Mouse (Mus musculus) forebrain, embryonic 10.5 days (tissue): ENCODE measurements around the gene Pi4kb. TPM values are rescaled to one million over a fixed set of nuclear protein-coding genes. Genes with fewer than 3 reads are reported as not detected.
"Not testable (repeated sequence)": the region's sequence is repeated elsewhere in the genome, so short reads cannot be mapped to it uniquely, and the experiment has no call there.

Source experiments
- DNase-seq: peaks from one replicate; pipeline ENCODE4 v3.0.0-alpha.2; 2017; ENCODE audit warnings: low spot score; ENCODE audit errors: extremely low spot score
- H3K27ac ChIP-seq: fragments of 300-500 bp; sonication (generic); 2 replicates; pipeline ENCODE4 v1.5.1; 2016; ENCODE audit warnings: mild to moderate bottlenecking
- H3K27me3 ChIP-seq: fragments of 300-500 bp; sonication (generic); 2 replicates; pipeline ENCODE4 v1.6.1; 2016; ENCODE audit warnings: mild to moderate bottlenecking; ENCODE audit not compliant: poor library complexity, severe bottlenecking
- H3K36me3 ChIP-seq: fragments of 300-500 bp; sonication (generic); replicated peaks from 2 replicates; pipeline ENCODE4 v1.6.1; 2016; ENCODE audit warnings: mild to moderate bottlenecking, moderate library complexity
- H3K4me1 ChIP-seq: fragments of 300-500 bp; sonication (generic); 2 replicates; pipeline ENCODE4 v1.6.1; 2016
- H3K4me3 ChIP-seq: fragments of 300-500 bp; sonication (generic); 2 replicates; pipeline ENCODE4 v1.5.1; 2016; ENCODE audit warnings: mild to moderate bottlenecking, moderate library complexity
- H3K9me3 ChIP-seq: fragments of 300-500 bp; sonication (generic); 2 replicates; pipeline ENCODE4 v1.6.1; 2016; ENCODE audit warnings: mild to moderate bottlenecking, moderate library complexity
- WGBS: fragments of 180-500 bp; shearing (Covaris S2); methylation state at CpG from one replicate; pipeline ENCODE4 v1.1.7; 2016; 5-methylcytosine and 5-hydroxymethylcytosine counted together
- polyA plus RNA-seq: library from polyadenylated mRNA; unstranded; fragments of >200 nt; fragmentation: Nextera tagmentation; extraction: Ambion mirVana; gene quantifications from 2 replicates; pipeline ENCODE4 v1.2.1, GENCODE M21; 2016

The Pi4kb gene
- polyA plus RNA-seq, 1 experiment from 2014 or later: 20.1 TPM

GRCm38 (mm10) chr3:95028603-95029002 lies 54.1 kb downstream of the Pi4kb start:
- H3K27me3 ChIP-seq: no peaks in the 10 kb centered on the region
- peaks cover 30% of the 10 kb centered on the region for H3K4me1 ChIP-seq
- H3K27ac ChIP-seq: no peak overlapping the region
- no peaks in the 10 kb centered on the region for H3K9me3 ChIP-seq
- no peak for DNase-seq
- peaks cover 45% of the 10 kb centered on the region for H3K36me3 ChIP-seq
- WGBS: 88% methylated on average over 3 of the region's 3 CpGs
- no peak overlapping the region for H3K4me3 ChIP-seq

- peaks cover 53% of the 10 kb centered on the region for H3K36me3 ChIP-seq
Measured at GRCm38 (mm10) chr3:95029291-95029827, 54.8 kb downstream of the Pi4kb start.

GRCm38 (mm10) chr3:95029953-95030352 lies 55.4 kb downstream of the Pi4kb start:
- peaks cover 59% of the 10 kb centered on the region for H3K36me3 ChIP-seq
- peaks cover 22% of the 10 kb centered on the region for H3K4me1 ChIP-seq
- WGBS: 77% methylated on average over 3 of the region's 3 CpGs
- DNase-seq: no peak
- H3K9me3 ChIP-seq: no peaks in the 10 kb centered on the region
- no peaks in the 10 kb centered on the region for H3K27me3 ChIP-seq
- H3K27ac ChIP-seq: no peak overlapping the region
- H3K4me3 ChIP-seq: no peak overlapping the region

More at GRCm38 (mm10) chr3:95029291-95029827, 54.8 kb downstream of the Pi4kb start:
- H3K4me1 ChIP-seq: peaks cover 28% of the 10 kb centered on the region
- 76% methylated on average over 3 of the region's 3 CpGs for WGBS
- not testable (repeated sequence) for H3K9me3 ChIP-seq, DNase-seq, H3K27ac ChIP-seq, H3K27me3 ChIP-seq, H3K4me3 ChIP-seq

- H3K4me3 ChIP-seq: peak overlapping the region; percentile 92
- H3K9me3 ChIP-seq: no peaks in the 10 kb centered on the region
- no peaks in the 10 kb centered on the region for H3K27me3 ChIP-seq
- no peak for DNase-seq
- 21% methylated on average over 3 of the region's 3 CpGs for whole genome bisulfite sequencing
- H3K4me1 ChIP-seq: peaks cover 16% of the 10 kb centered on the region
- peak overlapping the region; percentile 92 for H3K27ac ChIP-seq
- H3K36me3 ChIP-seq: peaks cover 38% of the 10 kb centered on the region
Measured at GRCm38 (mm10) chr3:95041625-95042024, 67.1 kb downstream of the Pi4kb start.

- no peaks in the 10 kb centered on the region for H3K9me3 ChIP-seq
- H3K27me3 ChIP-seq: no peaks in the 10 kb centered on the region
- peak within 1 kb of the TSS; percentile 92 for H3K27ac ChIP-seq
- WGBS: under 1% methylated on average over 36 of the region's 36 CpGs
- H3K4me3 ChIP-seq: peak within 1 kb of the TSS; percentile 92
- peak; percentile 99 for DNase-seq
- H3K4me1 ChIP-seq: peaks cover 16% of the 10 kb centered on the region
- H3K36me3 ChIP-seq: peaks cover 31% of the 10 kb centered on the region
Measured at GRCm38 (mm10) chr3:95042166-95042837, 67.8 kb downstream of the Pi4kb start, which contains the start of gene Psmd4. Gene Psmd4 (minus strand): TSS chr3:95042614.

DNA sequence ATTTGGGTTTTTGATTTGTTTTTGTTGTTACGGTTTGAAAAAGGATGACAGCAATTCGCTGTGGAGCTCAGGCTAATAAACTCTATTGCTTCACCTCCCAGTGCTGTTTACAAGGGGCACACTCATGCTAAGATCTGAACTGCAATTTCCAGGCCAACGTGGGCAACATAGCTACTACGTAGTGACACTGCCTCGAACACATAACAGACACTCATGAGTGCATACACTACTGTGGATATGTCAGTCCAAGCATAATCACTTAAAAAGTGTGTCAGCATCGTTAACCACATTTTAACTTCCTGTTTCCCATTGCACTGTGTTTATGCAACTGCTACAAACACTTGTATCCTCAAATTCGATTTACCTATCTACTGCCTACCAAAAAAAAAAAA lies 68.3 kb downstream of the Pi4kb start:
- Histone ChIP-seq H3K36me3 (peaks cover 26% of the 10 kb centered on the region), H3K4me1 (peaks cover 16% of the 10 kb centered on the region), H3K9me3 (no peaks in the 10 kb centered on the region), H3K27me3 (no peaks in the 10 kb centered on the region), H3K27ac (peak overlapping the region; percentile 92), H3K4me3 (peak overlapping the region; percentile 92)
- 41% methylated on average over 7 of the region's 7 CpGs for WGBS
- DNase-seq: no peak

GRCm38 (mm10) chr3:95043251-95043650 lies 68.7 kb downstream of the Pi4kb start:
- Histone ChIP-seq H3K4me1 (peaks cover 16% of the 10 kb centered on the region), H3K36me3 (peaks cover 22% of the 10 kb centered on the region), H3K4me3 (no peak overlapping the region), H3K27ac (no peak overlapping the region), H3K9me3 (no peaks in the 10 kb centered on the region), H3K27me3 (no peaks in the 10 kb centered on the region)
- DNase-seq: no peak
- WGBS: 72% methylated on average over 6 of the region's 6 CpGs

DNA sequence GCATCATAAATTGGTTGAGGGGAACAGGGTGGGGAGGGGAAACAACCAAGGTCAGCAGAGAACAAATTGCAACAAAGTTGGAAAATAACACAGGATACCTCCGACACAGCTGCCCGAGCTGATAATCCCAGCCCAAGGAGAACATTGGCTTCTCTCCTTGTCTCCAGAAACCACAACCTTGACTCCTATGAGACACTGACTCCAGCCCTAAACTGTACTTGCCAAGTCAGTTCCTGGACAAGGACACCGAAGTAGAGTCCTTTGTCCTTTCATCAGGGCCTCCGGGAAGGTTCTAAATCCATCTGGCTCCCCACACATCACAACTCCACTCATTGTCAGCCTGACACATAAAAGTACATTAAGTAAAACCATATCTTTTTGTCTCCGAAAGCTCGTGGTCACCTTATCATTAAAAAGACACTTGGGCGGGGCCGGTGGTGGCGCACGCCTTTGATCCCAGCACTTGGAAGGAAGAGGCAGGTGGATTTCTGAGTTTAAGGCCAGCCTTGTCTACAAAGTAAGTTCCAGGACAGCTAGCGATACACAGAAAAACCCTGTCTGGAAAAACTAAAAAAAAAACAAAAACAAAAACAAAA lies 72.0 kb downstream of the Pi4kb start:
- H3K4me1 ChIP-seq: peaks cover 7% of the 10 kb centered on the region
- no peaks in the 10 kb centered on the region for H3K36me3 ChIP-seq
- 89% methylated on average over 11 of the region's 11 CpGs for WGBS
- H3K27me3 ChIP-seq: no peaks in the 10 kb centered on the region
- H3K27ac ChIP-seq: no peak overlapping the region
- no peak overlapping the region for H3K4me3 ChIP-seq
- no peaks in the 10 kb centered on the region for H3K9me3 ChIP-seq
- no peak for DNase-seq

DNA sequence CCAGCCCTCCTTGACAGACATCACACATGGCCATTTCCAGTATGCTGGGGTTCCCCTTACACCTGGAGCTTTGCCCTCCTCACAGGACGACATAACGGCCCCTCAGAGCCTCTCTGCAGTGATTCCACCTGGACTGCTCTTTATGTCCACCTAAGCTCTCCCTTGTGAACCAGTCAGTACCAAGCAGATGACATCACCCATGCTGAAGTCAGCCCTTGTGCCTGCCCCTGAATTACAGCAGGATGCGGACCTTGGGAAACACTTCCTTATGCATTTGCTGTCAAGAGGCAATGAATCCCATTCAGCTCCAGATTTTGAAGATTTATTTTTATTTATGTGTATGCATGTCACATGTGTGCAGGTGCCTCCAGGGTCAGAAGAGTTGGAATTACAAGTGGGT lies 73.4 kb downstream of the Pi4kb start:
- Histone ChIP-seq H3K4me1 (peaks cover under 1% of the 10 kb centered on the region), H3K4me3 (no peak overlapping the region), H3K36me3 (no peaks in the 10 kb centered on the region), H3K27ac (no peak overlapping the region), H3K9me3 (no peaks in the 10 kb centered on the region), H3K27me3 (no peaks in the 10 kb centered on the region)
- WGBS: 84% methylated on average over 3 of the region's 3 CpGs
- no peak for DNase-seq

DNA sequence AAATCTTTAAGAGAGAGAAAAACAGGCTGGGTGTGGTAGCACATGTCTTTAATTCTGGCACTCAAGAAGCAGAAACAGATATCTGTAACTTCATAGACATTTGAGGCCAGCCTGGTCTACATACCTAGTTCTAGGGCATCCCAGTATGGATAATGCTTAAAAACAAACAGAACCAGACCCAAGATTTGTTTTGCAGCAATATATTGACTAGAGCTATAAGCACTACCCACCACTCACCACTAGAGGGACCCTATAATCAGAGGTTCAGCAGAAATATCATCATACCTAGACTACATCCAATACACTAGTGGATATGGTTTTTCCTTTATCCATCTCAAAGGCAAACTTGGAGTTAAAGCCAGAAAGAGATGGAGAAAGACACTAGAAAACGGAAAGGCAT lies 78.4 kb downstream of the Pi4kb start:
- Histone ChIP-seq H3K4me1 (peaks cover 8% of the 10 kb centered on the region), H3K9me3 (no peaks in the 10 kb centered on the region), H3K27ac (no peak overlapping the region), H3K36me3 (peaks cover 13% of the 10 kb centered on the region), H3K27me3 (no peaks in the 10 kb centered on the region), H3K4me3 (no peak overlapping the region)
- no peak for DNase-seq
- WGBS: 57% methylated on average over 1 of the region's 1 CpGs

DNA sequence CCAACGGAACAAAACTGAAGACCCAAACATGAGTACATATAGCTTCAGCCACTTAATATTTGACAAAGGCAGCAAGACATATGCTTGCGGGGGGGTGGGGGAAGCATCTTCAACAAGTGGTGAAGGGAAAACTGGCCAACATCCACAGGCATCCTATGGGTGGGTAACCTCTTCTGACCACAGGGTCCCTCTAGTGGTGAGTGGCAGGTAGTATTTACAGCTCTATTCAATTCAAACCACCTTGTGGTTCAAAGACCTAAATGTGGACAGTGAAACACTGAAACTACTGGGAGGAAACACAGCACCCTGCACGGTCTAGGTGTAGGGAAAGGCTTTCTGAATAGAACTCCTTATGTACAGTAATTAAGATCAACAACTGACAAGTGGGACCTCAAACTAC lies 79.2 kb downstream of the Pi4kb start:
- Histone ChIP-seq H3K4me3 (no peak overlapping the region), H3K36me3 (peaks cover 20% of the 10 kb centered on the region), H3K9me3 (no peaks in the 10 kb centered on the region), H3K27me3 (no peaks in the 10 kb centered on the region), H3K4me1 (peaks cover 8% of the 10 kb centered on the region), H3K27ac (no peak overlapping the region)
- WGBS: 52% methylated on average over 3 of the region's 3 CpGs
- no peak for DNase-seq

DNA sequence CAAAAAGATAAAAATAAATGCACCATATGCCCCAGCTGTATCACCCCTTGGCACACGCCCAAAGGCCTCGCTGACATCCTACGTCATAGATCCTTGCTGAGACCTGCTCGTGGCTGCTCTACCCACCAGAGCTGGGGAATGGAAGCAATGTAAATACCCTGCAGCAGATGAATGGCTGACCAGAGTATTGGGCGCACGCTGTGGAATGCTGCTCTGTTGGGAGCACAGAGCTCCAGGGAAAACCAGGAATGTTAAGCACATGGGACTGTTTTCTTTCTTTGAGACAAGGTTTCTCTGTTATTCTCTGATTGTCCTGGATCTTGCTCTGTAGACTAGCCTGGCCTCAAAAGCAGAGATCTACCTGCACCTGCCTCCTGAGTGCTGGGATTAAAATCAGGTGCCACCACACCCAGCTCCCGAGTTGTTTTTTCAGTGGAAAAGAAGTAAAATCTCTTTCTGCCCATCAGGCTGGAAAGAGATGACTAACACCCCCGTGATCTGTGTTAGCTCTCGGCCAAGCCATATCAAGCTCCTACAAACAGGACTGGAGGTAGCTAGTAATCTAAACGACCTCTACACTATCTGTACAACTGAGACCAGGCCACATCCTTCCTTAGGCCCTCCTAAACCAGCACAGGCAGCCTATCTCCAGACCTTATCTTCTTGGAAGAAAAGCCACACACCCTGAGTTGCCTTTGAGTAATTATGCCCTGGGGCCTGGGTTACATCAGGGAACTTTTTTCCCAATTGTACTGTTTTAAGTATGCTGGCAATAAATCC lies 80.1 kb downstream of the Pi4kb start:
- Histone ChIP-seq H3K4me3 (no peak overlapping the region), H3K27ac (no peak overlapping the region), H3K4me1 (peaks cover 8% of the 10 kb centered on the region), H3K9me3 (no peaks in the 10 kb centered on the region), H3K27me3 (no peaks in the 10 kb centered on the region), H3K36me3 (peaks cover 30% of the 10 kb centered on the region)
- WGBS: 55% methylated on average over 10 of the region's 10 CpGs
- no peak for DNase-seq

DNA sequence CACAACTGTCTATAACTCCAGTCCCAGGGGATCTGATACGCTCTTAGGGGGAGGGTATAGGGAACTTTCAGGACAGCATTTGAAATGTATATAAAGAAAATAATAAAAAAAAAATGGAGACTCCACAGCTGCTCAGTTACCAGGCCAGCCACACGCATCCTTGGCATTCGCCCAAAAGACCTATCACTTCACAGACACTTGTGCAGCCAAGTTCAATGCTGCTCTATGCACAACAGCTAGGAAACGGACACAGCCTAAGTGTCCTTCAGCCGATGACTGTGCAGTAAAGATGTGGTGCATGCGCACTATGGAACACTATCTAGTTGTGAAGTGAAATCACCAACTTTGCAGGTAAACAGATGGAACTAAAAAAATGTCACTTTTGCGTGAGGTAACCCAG lies 81.7 kb downstream of the Pi4kb start:
- Histone ChIP-seq H3K27me3 (no peaks in the 10 kb centered on the region), H3K9me3 (no peaks in the 10 kb centered on the region), H3K36me3 (peaks cover 46% of the 10 kb centered on the region), H3K27ac (no peak overlapping the region), H3K4me1 (peaks cover 8% of the 10 kb centered on the region), H3K4me3 (no peak overlapping the region)
- DNase-seq: no peak
- 96% methylated on average over 7 of the region's 7 CpGs for WGBS
